In the genomic region with DNA sequence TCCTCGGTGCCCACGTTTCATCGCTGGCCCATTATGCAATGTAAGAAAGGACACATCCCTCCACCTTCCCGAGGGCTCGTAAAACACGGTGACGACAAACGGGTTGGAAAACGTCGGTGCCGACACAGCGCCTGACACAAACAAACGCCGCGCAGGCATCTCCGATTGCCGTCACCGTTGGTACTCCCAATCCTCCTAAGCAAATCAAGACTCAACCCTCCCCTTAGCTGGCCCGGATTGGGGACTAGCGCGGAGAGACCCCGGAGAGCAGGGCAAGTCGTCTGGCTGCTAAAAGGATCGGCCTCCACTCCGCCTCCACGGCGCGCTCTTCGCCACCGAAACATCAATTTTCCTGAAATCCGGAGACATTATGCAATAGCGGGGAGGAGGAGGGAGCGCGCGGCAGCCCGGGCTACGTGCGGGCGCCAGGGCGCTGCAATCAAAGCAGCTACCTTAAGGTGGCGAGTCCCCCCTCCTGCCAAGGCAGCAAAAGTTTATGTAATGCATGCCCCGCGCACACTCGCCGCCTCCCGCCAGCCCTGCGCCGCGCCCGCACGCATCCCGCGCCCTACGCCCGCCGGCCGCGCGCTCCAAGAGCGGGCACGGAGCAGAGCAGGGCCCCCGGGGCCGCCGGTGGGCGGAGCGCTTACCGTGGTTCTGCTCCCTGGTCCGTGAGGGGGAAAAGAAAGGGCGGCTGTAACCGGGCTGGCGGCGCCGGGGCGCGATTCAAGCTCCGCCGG, we compare ENCODE assay signal across 8 mouse cellular contexts. TPM values are rescaled to one million over a fixed set of nuclear protein-coding genes. Genes with fewer than 3 reads are reported as not detected.
A peak's percentile ranks its signal among the peaks of the same experiment; 100 is the strongest.
DNase-seq lines count a peak whose midpoint lies in the region; ATAC-seq and TF ChIP-seq lines count a peak whose summit lies in the region.

No protein-coding gene starts in this region.

- H3K27me3 ChIP-seq in E14TG2a.4 (ENCODE audit: insufficient read depth, low read length): peaks cover 66% of the 10 kb centered on the region
- H3K27me3 ChIP-seq in forebrain, embryonic 11.5 days (ENCODE audit: control insufficient read depth, insufficient read depth, low read length): peaks cover 24% of the 10 kb centered on the region
- no peaks in the 10 kb centered on the region for H3K27me3 ChIP-seq in neural tube, embryonic 14.5 days (ENCODE audit: control insufficient read depth, insufficient read depth, low read length)

- peak overlapping the region; percentile 78 for H3K9ac ChIP-seq in forebrain, embryonic 11.5 days (ENCODE audit: low read length)
- peak overlapping the region; percentile 97 for H3K9ac ChIP-seq in neural tube, embryonic 14.5 days (replicated peaks; ENCODE audit: low read depth, low read length)

- H3K4me2 ChIP-seq in forebrain, embryonic 11.5 days (ENCODE audit: low read depth, low read length, severe bottlenecking): peak overlapping the region; percentile 100
- H3K4me2 ChIP-seq in neural tube, embryonic 14.5 days (ENCODE audit: low read depth, low read length): peak overlapping the region; percentile 97

- peak; percentile 87 for DNase-seq in forebrain, embryonic 11.5 days (ENCODE audit: low spot score)
- peak; percentile 70 to 76 for DNase-seq in heart, postnatal 14 days
- DNase-seq in layer of hippocampus, adult 2 months (ENCODE audit: low spot score in 2 of 2): peak; percentile 69 to 71
- DNase-seq in lung, adult 18-20 months: peak; percentile 77 to 79
- DNase-seq in thymus, postnatal 25 days: peak; percentile 71

- peak overlapping the region; percentile 91 for H3K27ac ChIP-seq in bone marrow, adult 2 months (ENCODE audit: control insufficient read depth, insufficient read depth, low read depth, low read length, poor library complexity)
- peak overlapping the region; percentile 64 for H3K27ac ChIP-seq in forebrain, embryonic 11.5 days (ENCODE audit: low read depth, low read length)
- peak overlapping the region; percentile 97 for H3K27ac ChIP-seq in layer of hippocampus, adult 2 months
- H3K27ac ChIP-seq in neural tube, embryonic 14.5 days (ENCODE audit: low read depth, low read length): peak overlapping the region; percentile 98

- no peaks in the 10 kb centered on the region for H3K36me3 ChIP-seq in E14TG2a.4 (ENCODE audit: insufficient read depth, low read length)
- no peaks in the 10 kb centered on the region for H3K36me3 ChIP-seq in forebrain, embryonic 11.5 days (ENCODE audit: control insufficient read depth, insufficient read depth, low read length)
- H3K36me3 ChIP-seq in neural tube, embryonic 14.5 days (ENCODE audit: control insufficient read depth, insufficient read depth, low read length): no peaks in the 10 kb centered on the region

- peaks cover 29% of the 10 kb centered on the region for H3K4me1 ChIP-seq in E14TG2a.4 (replicated peaks; ENCODE audit: low read depth, low read length)
- H3K4me1 ChIP-seq in bone marrow, adult 2 months (ENCODE audit: control insufficient read depth, insufficient read depth, low read length): no peaks in the 10 kb centered on the region; the same call in 1 of the 2 replicates
- peaks cover 22% of the 10 kb centered on the region for H3K4me1 ChIP-seq in forebrain, embryonic 11.5 days (replicated peaks; ENCODE audit: control insufficient read depth, insufficient read depth, low read length)
- peaks cover 29% of the 10 kb centered on the region for H3K4me1 ChIP-seq in neural tube, embryonic 14.5 days (ENCODE audit: control insufficient read depth, insufficient read depth, low read length)

- 0 out of 2 replicates have a peak, but pooled peaks have one; percentile 19 for TF ChIP-seq POLR2A in bone marrow, adult 2 months (IDR thresholded peaks at IDR 0.05; ENCODE audit: borderline replicate concordance, control insufficient read depth, low read depth, low read length)

- peak overlapping the region; percentile 89 for H3K4me3 ChIP-seq in E14TG2a.4 (replicated peaks; ENCODE audit: low read length)
- H3K4me3 ChIP-seq in bone marrow, adult 2 months (replicated peaks; ENCODE audit: control insufficient read depth, low read depth, low read length): peak overlapping the region; percentile 58
- H3K4me3 ChIP-seq in forebrain, embryonic 11.5 days (ENCODE audit: low read depth, low read length): peak overlapping the region; percentile 85
- peak overlapping the region; percentile 71 for H3K4me3 ChIP-seq in layer of hippocampus, adult 2 months
- peak overlapping the region; percentile 92 for H3K4me3 ChIP-seq in neural tube, embryonic 14.5 days (ENCODE audit: low read depth, low read length)

- intact Hi-C loops in heart, postnatal 14 days (cut with DNase I): loop anchor here (2.0 to 5.0 kb wide), 2 partner anchors 117 to 162 kb away; no protein-coding TSS in a partner anchor

- under 1% methylated on average over 77 of the region's 77 CpGs for WGBS in bone marrow, adult 2 months
- WGBS in forebrain, embryonic 11.5 days: under 1% methylated on average over 75 of the region's 77 CpGs
- under 1% methylated on average over 69 of the region's 77 CpGs for WGBS in neural tube, embryonic 14.5 days

- no peak for TF ChIP-seq CTCF in E14TG2a.4 (conservative IDR thresholded peaks at IDR 0.05; ENCODE audit: low read length)
- TF ChIP-seq CTCF in bone marrow, adult 2 months (IDR thresholded peaks at IDR 0.05; ENCODE audit: control insufficient read depth, insufficient read depth, low read length): no peak
- TF ChIP-seq CTCF in layer of hippocampus, adult 2 months (conservative IDR thresholded peaks at IDR 0.05): peak; percentile 55

- no peaks in the 10 kb centered on the region for H3K9me3 ChIP-seq in E14TG2a.4 (ENCODE audit: low read length)
- no peaks in the 10 kb centered on the region for H3K9me3 ChIP-seq in forebrain, embryonic 11.5 days (ENCODE audit: control insufficient read depth, low read length)
- H3K9me3 ChIP-seq in neural tube, embryonic 14.5 days (ENCODE audit: control insufficient read depth, low read length): no peaks in the 10 kb centered on the region

- peak; percentile 61 for ATAC-seq in forebrain, embryonic 11.5 days (replicated peaks; ENCODE audit: low FRiP score)
- ATAC-seq in neural tube, embryonic 14.5 days (ENCODE audit: low read depth): peak; percentile 80

RNA-seq across cellular contexts. Expression of a gene that starts 0.5 kb away (rescaled TPM):
- 2.1 and 6.2 TPM in 2 replicates for polyA plus RNA-seq in bone marrow, adult 2 months (2011; ENCODE audit: insufficient read depth, insufficient read length, low replicate concordance, missing spikeins)
- 16.1 and 17.8 TPM in 2 replicates for polyA plus RNA-seq in forebrain, embryonic 11.5 days (2014; fragmentation: Nextera tagmentation; extraction: Ambion mirVana)
- 10 to 100 TPM; 19.6 to 22.7 TPM for total RNA-seq in heart, postnatal 14 days (2021)
- total RNA-seq in layer of hippocampus, adult 2 months (2021): 10 to 100 TPM; 14.2 to 14.7 TPM
- 49.5 and 52.7 TPM in 2 replicates for polyA plus RNA-seq in neural tube, embryonic 14.5 days (2014; fragmentation: Nextera tagmentation; extraction: Ambion mirVana)

RNA-seq across cellular contexts. Expression of a gene that starts 50.9 kb away (rescaled TPM):
- 23.3 and 30.1 TPM in 2 replicates for polyA plus RNA-seq in bone marrow, adult 2 months (2011; ENCODE audit: insufficient read depth, insufficient read length, low replicate concordance, missing spikeins)
- 33.3 and 33.7 TPM in 2 replicates for polyA plus RNA-seq in forebrain, embryonic 11.5 days (2014; fragmentation: Nextera tagmentation; extraction: Ambion mirVana)
- 10 to 100 TPM; 92.6 to 95.8 TPM for total RNA-seq in heart, postnatal 14 days (2021)
- total RNA-seq in layer of hippocampus, adult 2 months (2021): 100 to 1,000 TPM; 107 to 121 TPM
- polyA plus RNA-seq in neural tube, embryonic 14.5 days (2014; fragmentation: Nextera tagmentation; extraction: Ambion mirVana): 63.6 and 65.8 TPM in 2 replicates

Comparison
In these comparisons a context has a peak if more than half of its experiments do, and no peak if none do; other contexts are left out.
1. Peak in every context shown above with its lines: DNase-seq, ATAC-seq, H3K4me3 ChIP-seq and H3K27ac ChIP-seq.